In the genomic region with DNA sequence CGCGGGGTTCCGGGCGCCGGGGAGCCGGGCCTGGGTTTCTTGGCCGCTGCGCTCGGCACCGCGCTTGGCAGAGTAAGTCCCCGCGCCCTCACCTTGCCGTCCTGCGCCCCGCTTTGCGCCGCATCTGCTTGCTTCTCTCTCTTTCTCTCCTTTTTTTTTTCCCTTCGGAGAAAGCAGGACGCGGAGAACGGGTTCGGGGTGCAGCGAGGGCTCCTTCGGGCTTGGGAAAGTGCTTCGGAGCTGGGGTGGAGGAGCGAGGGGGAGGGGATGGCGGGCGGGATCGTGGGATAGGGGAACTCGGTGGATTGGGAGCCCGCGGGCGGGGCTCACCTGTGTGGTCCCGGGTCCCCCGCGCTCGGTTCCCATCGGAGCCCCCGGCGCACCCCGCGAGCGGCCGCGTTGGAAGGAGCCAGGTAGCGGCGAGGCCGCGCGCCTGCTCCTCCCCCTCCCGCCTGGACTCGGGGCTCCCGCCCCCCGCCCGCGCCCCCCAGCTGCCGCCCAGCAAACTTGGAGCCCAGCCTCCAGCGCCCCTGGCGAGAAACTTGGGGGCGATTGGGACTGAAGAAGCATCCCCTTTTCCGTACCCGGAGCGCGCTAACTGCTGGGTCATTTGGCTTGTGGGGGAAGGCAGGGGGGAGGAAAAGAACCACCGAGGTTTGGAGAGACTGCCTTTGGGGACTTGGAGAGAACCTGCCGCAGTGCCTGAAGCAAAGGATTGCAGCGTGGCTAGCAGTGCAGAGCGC, we compare ENCODE assay signal across 8 mouse cellular contexts. TPM values are rescaled to one million over a fixed set of nuclear protein-coding genes. Genes with fewer than 3 reads are reported as not detected.
A peak's percentile ranks its signal among the peaks of the same experiment; 100 is the strongest.
DNase-seq lines count a peak whose midpoint lies in the region; ATAC-seq and TF ChIP-seq lines count a peak whose summit lies in the region.

No protein-coding gene starts in this region.

- H3K27me3 ChIP-seq in kidney, adult 2 months (replicated peaks; ENCODE audit: control insufficient read depth, insufficient read depth, low read length) = no peaks in the 10 kb centered on the region
- H3K27me3 ChIP-seq in embryonic facial prominence, embryonic 10.5 days (replicated peaks; ENCODE audit: low read depth, poor library complexity, severe bottlenecking) = no peaks in the 10 kb centered on the region
- no peaks in the 10 kb centered on the region for H3K27me3 ChIP-seq in limb, embryonic 15.5 days
- no peaks in the 10 kb centered on the region for H3K27me3 ChIP-seq in midbrain, postnatal 0 days (ENCODE audit: insufficient read depth, low read length)

- peaks cover 9% of the 10 kb centered on the region; the same call in 1 of the 2 replicates for H3K9me3 ChIP-seq in embryonic facial prominence, embryonic 10.5 days
- H3K9me3 ChIP-seq in limb, embryonic 15.5 days = no peaks in the 10 kb centered on the region
- H3K9me3 ChIP-seq in midbrain, postnatal 0 days (ENCODE audit: low read length) = no peaks in the 10 kb centered on the region

- peak; percentile 49 for DNase-seq in kidney, adult 2 months
- no peak for DNase-seq in kidney, adult 11 months
- peak; percentile 64 for DNase-seq in ZHBTc4 (ENCODE audit: low read depth, low spot score)
- peak; percentile 81 for DNase-seq in embryonic facial prominence, embryonic 10.5 days (ENCODE audit: low spot score)
- DNase-seq in heart, postnatal 36 days = peak; percentile 47 to 68
- DNase-seq in midbrain, postnatal 0 days (ENCODE audit: low spot score) = peak; percentile 55
- peak; percentile 58 to 68 for DNase-seq in thymus, adult 18-20 months

- peak overlapping the region; percentile 97 for H3K4me3 ChIP-seq in kidney, adult 2 months (ENCODE audit: insufficient read depth, low read depth, low read length)
- peak overlapping the region; percentile 87 for H3K4me3 ChIP-seq in embryonic facial prominence, embryonic 10.5 days
- peak overlapping the region; percentile 85 for H3K4me3 ChIP-seq in limb, embryonic 15.5 days
- peak overlapping the region; percentile 87 for H3K4me3 ChIP-seq in midbrain, postnatal 0 days (ENCODE audit: low read depth, low read length)

- TF ChIP-seq POLR2A in kidney, adult 2 months (IDR thresholded peaks at IDR 0.05; ENCODE audit: low read depth, low read length) = no peak

- H3K4me1 ChIP-seq in kidney, adult 2 months (ENCODE audit: control insufficient read depth, insufficient read depth, low read length) = peaks cover 19% of the 10 kb centered on the region
- peaks cover 62% of the 10 kb centered on the region for H3K4me1 ChIP-seq in embryonic facial prominence, embryonic 10.5 days
- peaks cover 33% of the 10 kb centered on the region for H3K4me1 ChIP-seq in limb, embryonic 15.5 days
- peaks cover 6% of the 10 kb centered on the region; the same call in 1 of the 2 replicates for H3K4me1 ChIP-seq in midbrain, postnatal 0 days (ENCODE audit: insufficient read depth, low read length)

- intact Hi-C loops in heart, postnatal 36 days (cut with DNase I) = loop anchor here (2.0 to 5.0 kb wide), 4 partner anchors 101 to 297 kb away; no protein-coding TSS in a partner anchor

- TF ChIP-seq CTCF in kidney, adult 2 months (conservative IDR thresholded peaks at IDR 0.05; ENCODE audit: insufficient read depth, insufficient read length, low read depth, low read length) = no peak
- TF ChIP-seq CTCF in midbrain, postnatal 0 days (IDR thresholded peaks at IDR 0.05) = peak; percentile 38

- H3K4me2 ChIP-seq in limb, embryonic 15.5 days = peak overlapping the region; percentile 60
- H3K4me2 ChIP-seq in midbrain, postnatal 0 days (ENCODE audit: low read depth, low read length, poor library complexity, severe bottlenecking) = peak overlapping the region; percentile 93

- H3K27ac ChIP-seq in kidney, adult 2 months (ENCODE audit: insufficient read depth, low read depth, low read length) = peak overlapping the region; percentile 99
- peak overlapping the region; percentile 99 for H3K27ac ChIP-seq in embryonic facial prominence, embryonic 10.5 days (replicated peaks)
- H3K27ac ChIP-seq in limb, embryonic 15.5 days = peak overlapping the region; percentile 99
- peak overlapping the region; percentile 88 for H3K27ac ChIP-seq in midbrain, postnatal 0 days (ENCODE audit: low read depth, low read length)

- H3K36me3 ChIP-seq in kidney, adult 2 months (ENCODE audit: control insufficient read depth, insufficient read depth, low read length) = no peaks in the 10 kb centered on the region
- peaks cover 17% of the 10 kb centered on the region for H3K36me3 ChIP-seq in embryonic facial prominence, embryonic 10.5 days (replicated peaks)
- no peaks in the 10 kb centered on the region for H3K36me3 ChIP-seq in limb, embryonic 15.5 days
- no peaks in the 10 kb centered on the region for H3K36me3 ChIP-seq in midbrain, postnatal 0 days (ENCODE audit: insufficient read depth, low read length)

- ATAC-seq in limb, embryonic 15.5 days (ENCODE audit: insufficient number of reproducible peaks, low FRiP score, low TSS enrichment, low read depth) = no peak
- peak; percentile 13; the same call in 1 of the 2 replicates for ATAC-seq in midbrain, postnatal 0 days (ENCODE audit: low FRiP score)

- peak overlapping the region; percentile 92 for H3K9ac ChIP-seq in limb, embryonic 15.5 days
- peak overlapping the region; percentile 84 for H3K9ac ChIP-seq in midbrain, postnatal 0 days (replicated peaks; ENCODE audit: low read length, poor library complexity, severe bottlenecking)

- WGBS in kidney, adult 2 months = under 1% methylated on average over 67 of the region's 69 CpGs
- WGBS in embryonic facial prominence, embryonic 10.5 days = under 1% methylated on average over 69 of the region's 69 CpGs
- under 1% methylated on average over 69 of the region's 69 CpGs for WGBS in limb, embryonic 15.5 days
- under 1% methylated on average over 48 of the region's 69 CpGs for WGBS in midbrain, postnatal 0 days

RNA-seq across cellular contexts. Expression of a gene that starts 0.7 kb away (rescaled TPM):
- 46.9 and 47.0 TPM in 2 replicates for polyA plus RNA-seq in kidney, adult 2 months (2012; rRNA removed)
- polyA plus RNA-seq in embryonic facial prominence, embryonic 10.5 days (2016; fragmentation: Nextera tagmentation; extraction: Ambion mirVana) = 55.0 and 55.2 TPM in 2 replicates
- 10 to 100 TPM; 54.8 to 58.9 TPM for total RNA-seq in heart, postnatal 36 days (2021)
- polyA plus RNA-seq in limb, embryonic 15.5 days (2015; fragmentation: Nextera tagmentation; extraction: Ambion mirVana) = 86.7 and 89.6 TPM in 2 replicates
- 12.3 and 14.9 TPM in 2 replicates for total RNA-seq in midbrain, postnatal 0 days (2014; rRNA removed)
- 26.7 and 28.9 TPM in 2 replicates for polyA plus RNA-seq in midbrain, postnatal 0 days (2015; fragmentation: Nextera tagmentation; extraction: Ambion mirVana)
